Mouse (Mus musculus): ENCODE measurements around the gene Rabif. TPM values are rescaled to one million over a fixed set of nuclear protein-coding genes. Genes with fewer than 3 reads are reported as not detected.

Gene Rabif
- polyA plus RNA-seq, 1 experiment from 2014 or later, result 13.2 TPM

DNA sequence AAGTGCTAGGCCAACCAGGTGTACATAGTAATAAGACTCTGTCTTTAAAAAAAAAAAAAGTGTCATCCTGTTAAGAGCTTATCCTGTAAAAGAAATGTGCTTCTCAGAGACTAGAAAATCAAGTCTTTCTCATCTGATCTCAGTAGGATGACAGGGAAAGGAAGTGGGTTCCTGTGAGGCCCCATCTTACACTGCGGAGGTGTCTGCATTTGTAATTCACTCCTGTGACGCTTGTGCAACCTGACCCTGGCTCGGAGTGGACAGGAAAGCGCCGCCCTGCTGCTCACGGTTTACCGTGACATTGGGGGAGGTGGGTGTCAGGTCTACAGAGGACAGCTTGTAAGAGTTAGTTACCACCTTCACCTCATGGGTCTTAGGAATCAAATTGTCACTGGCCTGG lies 15.6 kb downstream of the Rabif start:
- Histone ChIP-seq H3K36me3 (replicated peaks; ENCODE audit: insufficient read depth, low read length) (peaks cover 20% of the 10 kb centered on the region), H3K9ac (replicated peaks) (no peak overlapping the region), H3K27ac (ENCODE audit: low read depth) (0 out of 2 replicates have a peak overlapping the region, but pooled peaks have one; percentile 11), H3K4me3 (ENCODE audit: low read depth, low read length) (no peak overlapping the region), H3K9me3 (ENCODE audit: low read length) (no peaks in the 10 kb centered on the region), H3K4me1 (ENCODE audit: insufficient read depth) (0 out of 2 replicates have a peak, but pooled peaks cover 6% of the 10 kb centered on the region), H3K4me2 (ENCODE audit: low read depth, low read length) (no peak overlapping the region), H3K27me3 (ENCODE audit: insufficient read depth, low read length) (peaks cover 22% of the 10 kb centered on the region; the same call in 1 of the 2 replicates)
- no peak for TF ChIP-seq EP300 (IDR thresholded peaks at IDR 0.05; ENCODE audit: low read depth)
- TF ChIP-seq CTCF (IDR thresholded peaks at IDR 0.05; ENCODE audit: low read depth), result no peak
- 23% methylated on average over 7 of the region's 7 CpGs for WGBS (ENCODE audit: insufficient replicate concordance)
- DNase-seq, result peak; percentile 40
- 0 out of 2 replicates have a peak, but pooled peaks have one; percentile 41 for ATAC-seq

DNA sequence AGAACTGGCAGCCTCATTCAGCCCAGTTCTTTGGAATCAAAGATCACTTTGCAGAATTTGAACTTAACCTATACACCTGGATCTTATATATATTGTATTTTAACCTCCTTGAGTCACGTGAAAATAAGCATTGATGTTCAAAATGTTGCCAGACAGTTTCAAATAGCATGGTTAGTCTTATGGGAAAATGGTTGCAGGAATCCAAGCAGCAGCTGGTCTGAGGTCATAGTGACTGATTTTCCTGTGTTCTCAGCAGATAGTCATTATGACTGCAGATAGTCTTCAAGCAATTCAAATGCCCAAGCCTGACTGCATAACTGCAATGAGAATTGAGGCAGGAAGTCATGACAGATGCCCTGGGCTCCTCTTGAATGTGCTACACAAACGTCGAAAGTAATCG lies 17.7 kb downstream of the Rabif start:
- no peak overlapping the region for H3K9ac ChIP-seq (replicated peaks)
- 0 out of 2 replicates have a peak, but pooled peaks cover 6% of the 10 kb centered on the region for H3K4me1 ChIP-seq (ENCODE audit: insufficient read depth)
- no peak overlapping the region for H3K27ac ChIP-seq (ENCODE audit: low read depth)
- 55% methylated on average over 4 of the region's 4 CpGs for WGBS (ENCODE audit: insufficient replicate concordance)
- no peak overlapping the region for H3K4me2 ChIP-seq (ENCODE audit: low read depth, low read length)
- no peaks in the 10 kb centered on the region for H3K9me3 ChIP-seq (ENCODE audit: low read length)
- H3K36me3 ChIP-seq (replicated peaks; ENCODE audit: insufficient read depth, low read length), result peaks cover 8% of the 10 kb centered on the region; the same call in 1 of the 2 replicates
- no peak overlapping the region for H3K4me3 ChIP-seq (ENCODE audit: low read depth, low read length)
- H3K27me3 ChIP-seq (ENCODE audit: insufficient read depth, low read length), result peaks cover 22% of the 10 kb centered on the region; the same call in 1 of the 2 replicates
- no peak for ATAC-seq
- DNase-seq, result no peak
- TF ChIP-seq EP300 (IDR thresholded peaks at IDR 0.05; ENCODE audit: low read depth) (no peak), CTCF (IDR thresholded peaks at IDR 0.05; ENCODE audit: low read depth) (no peak)

DNA sequence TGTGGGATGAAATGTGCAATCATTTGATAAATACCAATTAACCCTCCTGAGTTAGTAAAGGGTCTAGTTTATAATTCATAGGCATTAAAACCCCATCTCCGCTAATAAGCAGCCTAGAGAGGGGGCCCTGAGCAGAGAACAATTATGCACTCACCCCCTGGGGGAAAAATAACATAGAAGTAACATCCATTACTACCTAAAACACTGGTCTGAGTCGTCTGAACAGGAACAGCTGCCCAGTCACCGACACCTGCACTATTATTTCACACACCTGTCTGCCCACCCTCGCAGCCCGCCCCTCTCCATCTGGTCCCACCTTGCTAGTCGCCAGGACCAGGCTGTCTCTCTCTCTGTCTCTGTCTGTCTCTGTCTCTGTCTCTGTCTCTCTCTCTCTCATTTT lies 18.1 kb downstream of the Rabif start:
- Histone ChIP-seq H3K4me2 (ENCODE audit: low read depth, low read length) (peak overlapping the region; percentile 72; the same call in 1 of the 2 replicates), H3K4me1 (ENCODE audit: insufficient read depth) (0 out of 2 replicates have a peak, but pooled peaks cover 6% of the 10 kb centered on the region), H3K4me3 (ENCODE audit: low read depth, low read length) (no peak overlapping the region), H3K27ac (ENCODE audit: low read depth) (no peak overlapping the region), H3K9ac (replicated peaks) (no peak overlapping the region), H3K36me3 (replicated peaks; ENCODE audit: insufficient read depth, low read length) (peaks cover 8% of the 10 kb centered on the region; the same call in 1 of the 2 replicates), H3K27me3 (ENCODE audit: insufficient read depth, low read length) (peaks cover 22% of the 10 kb centered on the region; the same call in 1 of the 2 replicates), H3K9me3 (ENCODE audit: low read length) (no peaks in the 10 kb centered on the region)
- 57% methylated on average over 6 of the region's 6 CpGs for WGBS (ENCODE audit: insufficient replicate concordance)
- no peak for TF ChIP-seq EP300 (IDR thresholded peaks at IDR 0.05; ENCODE audit: low read depth)
- TF ChIP-seq CTCF (IDR thresholded peaks at IDR 0.05; ENCODE audit: low read depth), result no peak
- DNase-seq (no peak), ATAC-seq (no peak)

DNA sequence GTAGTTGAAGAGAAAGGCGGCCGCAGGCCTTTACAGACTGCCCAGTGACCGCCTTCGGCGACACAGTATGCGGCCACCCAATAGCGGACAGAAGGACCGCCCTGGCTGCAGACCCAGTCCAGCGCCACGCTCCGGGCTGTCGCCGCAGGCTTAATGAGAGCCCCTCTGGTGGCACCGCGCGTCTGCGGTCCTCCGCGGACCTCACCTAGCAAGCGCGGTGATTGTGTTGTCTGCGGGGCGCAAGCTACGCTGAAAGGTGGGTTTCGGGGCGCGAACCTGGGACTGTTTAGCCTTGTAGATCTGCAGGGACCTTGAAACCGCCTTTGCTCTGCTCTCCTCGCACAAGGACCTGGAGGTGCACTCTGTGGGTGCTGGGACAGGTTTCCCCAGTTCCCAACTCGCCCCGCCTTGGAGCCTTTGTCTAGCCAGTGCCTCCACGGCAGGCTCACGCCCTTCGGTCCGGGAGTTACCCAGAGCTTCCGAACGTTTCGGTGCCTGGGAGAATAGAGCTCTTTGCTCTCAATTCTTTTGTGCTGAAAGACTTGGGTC lies 18.9 kb downstream of the Rabif start:
- H3K4me3 ChIP-seq (ENCODE audit: low read depth, low read length), result peak overlapping the region; percentile 38
- H3K27ac ChIP-seq (ENCODE audit: low read depth), result no peak overlapping the region
- H3K9ac ChIP-seq (replicated peaks), result peak overlapping the region; percentile 22; the same call in 1 of the 2 replicates
- peaks cover 22% of the 10 kb centered on the region; the same call in 1 of the 2 replicates for H3K27me3 ChIP-seq (ENCODE audit: insufficient read depth, low read length)
- peak overlapping the region; percentile 72 for H3K4me2 ChIP-seq (ENCODE audit: low read depth, low read length)
- WGBS (ENCODE audit: insufficient replicate concordance), result 3% methylated on average over 38 of the region's 38 CpGs
- 0 out of 2 replicates have a peak, but pooled peaks cover 6% of the 10 kb centered on the region for H3K4me1 ChIP-seq (ENCODE audit: insufficient read depth)
- no peak for TF ChIP-seq CTCF (IDR thresholded peaks at IDR 0.05; ENCODE audit: low read depth)
- TF ChIP-seq EP300 (IDR thresholded peaks at IDR 0.05; ENCODE audit: low read depth), result no peak
- peak; percentile 32 for DNase-seq
- 0 out of 2 replicates have a peak, but pooled peaks cover 2% of the 10 kb centered on the region for H3K36me3 ChIP-seq (replicated peaks; ENCODE audit: insufficient read depth, low read length)
- peak; percentile 51; the same call in 1 of the 2 replicates for ATAC-seq
- H3K9me3 ChIP-seq (ENCODE audit: low read length), result no peaks in the 10 kb centered on the region

DNA sequence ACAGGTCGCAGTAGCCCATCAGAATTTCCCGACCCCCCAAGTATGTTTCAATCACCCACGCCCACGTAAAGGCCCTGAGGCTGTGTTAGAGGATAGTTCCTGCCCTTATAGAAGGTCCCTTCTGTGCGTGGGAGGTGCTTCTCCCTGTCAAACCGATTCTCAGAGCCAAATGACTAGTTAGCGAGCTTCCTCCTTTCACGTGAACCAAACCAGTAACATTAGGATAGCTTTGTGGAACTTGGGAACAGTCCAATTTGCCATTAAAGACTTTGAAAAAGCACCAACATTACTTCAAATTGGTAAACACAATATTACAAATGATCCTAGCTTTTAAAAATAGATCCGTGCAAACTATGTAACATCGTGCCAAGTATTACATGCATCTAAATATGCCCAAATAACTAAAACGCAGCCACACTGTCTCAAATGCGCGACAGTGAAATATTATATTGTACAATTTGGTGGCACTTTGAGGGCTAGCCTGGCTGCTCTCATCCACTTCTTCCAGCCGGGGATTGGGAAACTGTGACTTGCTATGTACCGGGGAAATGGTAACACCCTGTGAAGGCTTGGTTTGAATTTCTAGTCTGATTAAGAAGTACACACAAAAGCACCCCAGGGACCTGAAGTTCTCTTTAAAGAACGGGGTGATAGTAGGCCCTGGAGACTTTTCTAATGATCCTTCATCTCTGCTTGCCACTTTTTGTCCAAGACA lies 19.6 kb downstream of the Rabif start:
- no peaks in the 10 kb centered on the region for H3K9me3 ChIP-seq (ENCODE audit: low read length)
- H3K4me2 ChIP-seq (ENCODE audit: low read depth, low read length), result peak overlapping the region; percentile 72
- H3K4me1 ChIP-seq (ENCODE audit: insufficient read depth), result 0 out of 2 replicates have a peak, but pooled peaks cover 6% of the 10 kb centered on the region
- peaks cover 22% of the 10 kb centered on the region; the same call in 1 of the 2 replicates for H3K27me3 ChIP-seq (ENCODE audit: insufficient read depth, low read length)
- no peak for TF ChIP-seq CTCF (IDR thresholded peaks at IDR 0.05; ENCODE audit: low read depth)
- no peak for TF ChIP-seq EP300 (IDR thresholded peaks at IDR 0.05; ENCODE audit: low read depth)
- no peak for DNase-seq
- 48% methylated on average over 16 of the region's 16 CpGs for WGBS (ENCODE audit: insufficient replicate concordance)
- no peak for ATAC-seq
- H3K27ac ChIP-seq (ENCODE audit: low read depth), result no peak overlapping the region
- peak overlapping the region; percentile 22; the same call in 1 of the 2 replicates for H3K9ac ChIP-seq (replicated peaks)
- H3K36me3 ChIP-seq (replicated peaks; ENCODE audit: insufficient read depth, low read length), result no peaks in the 10 kb centered on the region
- H3K4me3 ChIP-seq (ENCODE audit: low read depth, low read length), result peak overlapping the region; percentile 38

DNA sequence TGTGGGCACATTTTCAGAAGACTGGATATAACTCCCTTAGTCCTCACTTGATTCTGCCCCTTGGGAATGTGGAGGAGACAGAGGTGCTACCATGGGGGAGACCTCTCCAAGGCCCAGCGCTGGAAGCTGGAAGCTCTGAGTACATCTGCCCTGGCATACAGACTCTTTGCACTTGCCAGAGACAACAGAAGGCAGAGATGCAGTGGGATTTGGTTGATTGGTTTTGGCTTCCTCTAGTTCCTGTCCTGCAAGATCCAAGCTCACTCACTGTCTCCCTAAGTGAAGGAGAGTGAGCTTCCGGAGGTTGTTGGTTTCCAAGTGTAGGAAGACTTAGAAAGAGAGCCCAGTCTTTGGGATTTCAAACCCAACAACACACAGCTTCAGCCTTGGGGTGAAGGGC lies 21.4 kb downstream of the Rabif start:
- no peak overlapping the region for H3K4me2 ChIP-seq (ENCODE audit: low read depth, low read length)
- H3K4me1 ChIP-seq (ENCODE audit: insufficient read depth), result peaks cover 13% of the 10 kb centered on the region; the same call in 1 of the 2 replicates
- no peak for DNase-seq
- H3K27me3 ChIP-seq (ENCODE audit: insufficient read depth, low read length), result peaks cover 22% of the 10 kb centered on the region; the same call in 1 of the 2 replicates
- H3K9ac ChIP-seq (replicated peaks), result no peak overlapping the region
- ATAC-seq, result no peak
- no peaks in the 10 kb centered on the region for H3K9me3 ChIP-seq (ENCODE audit: low read length)
- WGBS (ENCODE audit: insufficient replicate concordance), result 72% methylated on average over 2 of the region's 2 CpGs
- no peak overlapping the region for H3K4me3 ChIP-seq (ENCODE audit: low read depth, low read length)
- H3K36me3 ChIP-seq (replicated peaks; ENCODE audit: insufficient read depth, low read length), result no peaks in the 10 kb centered on the region
- H3K27ac ChIP-seq (ENCODE audit: low read depth), result no peak overlapping the region
- TF ChIP-seq EP300 (IDR thresholded peaks at IDR 0.05; ENCODE audit: low read depth) (no peak), CTCF (IDR thresholded peaks at IDR 0.05; ENCODE audit: low read depth) (no peak)
